Mouse (Mus musculus) myocyte (in vitro differentiated cells): ENCODE measurements around the gene Rps6kl1.

Experiments
- CEBPB ChIP-seq: IDR thresholded peaks from 2 replicates; pipeline ENCODE4 v1.6.1; 2011; ENCODE audit warnings: mild to moderate bottlenecking, moderate library complexity; ENCODE audit not compliant: poor library complexity, insufficient read depth, severe bottlenecking
- E2F4 ChIP-seq: IDR thresholded peaks from one replicate; pipeline ENCODE4 v1.6.1; 2011; ENCODE audit warnings: mild to moderate bottlenecking, control low read depth, moderate library complexity; ENCODE audit not compliant: insufficient read depth
- MAX ChIP-seq: IDR thresholded peaks from one replicate; pipeline ENCODE4 v1.6.1; 2011; ENCODE audit warnings: low read depth, mild to moderate bottlenecking, control low read depth
- MYOD1 ChIP-seq, 3 experiments: IDR thresholded peaks; one replicate each; pipeline ENCODE4 v1.6.1; 2011; ENCODE audit warnings: control low read depth in 2 of 3, low read depth in 2 of 3, mild to moderate bottlenecking in 2 of 3, moderate library complexity in 1 of 3; ENCODE audit not compliant: insufficient read length in 2 of 3, control insufficient read depth in 1 of 3
- POLR2A ChIP-seq: IDR thresholded peaks from one replicate; pipeline ENCODE4 v1.6.1; 2011; ENCODE audit warnings: low read depth, mild to moderate bottlenecking, control low read depth, moderate library complexity; ENCODE audit not compliant: insufficient read length
- POLR2AphosphoS2 ChIP-seq: IDR thresholded peaks from one replicate; pipeline ENCODE4 v1.6.1; 2011; ENCODE audit warnings: low read depth, control low read depth; ENCODE audit not compliant: insufficient read length
- REST ChIP-seq: IDR thresholded peaks from one replicate; pipeline ENCODE4 v1.6.1; 2011; ENCODE audit warnings: mild to moderate bottlenecking, control low read depth, moderate library complexity; ENCODE audit not compliant: insufficient read depth, insufficient read length
- TCF12 ChIP-seq: IDR thresholded peaks from one replicate; pipeline ENCODE4 v1.6.1; 2011; ENCODE audit warnings: mild to moderate bottlenecking, control low read depth; ENCODE audit not compliant: poor library complexity, insufficient read depth, severe bottlenecking
- USF1 ChIP-seq: IDR thresholded peaks from one replicate; pipeline ENCODE4 v1.6.1; 2011; ENCODE audit warnings: low read depth, mild to moderate bottlenecking, control low read depth, moderate library complexity

GRCm38 (mm10) chr12:85106292-85106691 is 44.8 kb downstream of the Rps6kl1 start:
- TF ChIP-seq POLR2A, result no peak
- no peak for TF ChIP-seq TCF12
- no peak for TF ChIP-seq MAX
- no peak for TF ChIP-seq MYOD1 (IDR thresholded peaks at IDR 0.05; ENCODE audit: control insufficient read depth in 1 of 3, insufficient read length in 2 of 3, low read depth in 2 of 3)
- no peak for TF ChIP-seq CEBPB
- no peak for TF ChIP-seq POLR2AphosphoS2
- no peak for TF ChIP-seq E2F4
- no peak for TF ChIP-seq USF1
- no peak for TF ChIP-seq REST
